In the genomic region with DNA sequence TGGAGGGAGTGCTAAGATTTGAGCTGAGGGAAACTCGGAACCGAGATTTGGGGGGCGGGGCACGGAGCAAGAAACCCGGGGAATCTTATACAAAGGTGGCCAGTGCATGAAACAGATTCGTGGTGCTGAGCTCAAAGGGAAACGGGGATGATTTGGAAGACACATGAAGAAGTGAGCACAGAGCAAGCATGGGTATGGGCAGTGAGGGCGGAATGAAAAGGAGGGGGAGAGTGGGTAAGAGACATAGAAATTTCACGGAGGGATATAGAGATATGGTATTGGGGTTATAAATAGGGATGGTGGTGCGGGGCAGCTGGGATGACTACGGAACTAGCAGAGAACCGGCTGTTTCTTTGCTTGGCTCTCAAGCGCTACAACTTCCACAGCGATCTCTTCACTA, we compare ENCODE assay signal across 8 mouse cellular contexts. TPM values are rescaled to one million over a fixed set of nuclear protein-coding genes. Genes with fewer than 3 reads are reported as not detected.
DNase-seq lines count a peak whose midpoint lies in the region; ATAC-seq lines count a peak whose summit lies in the region.

No protein-coding gene starts in this region.

- H3K27me3 ChIP-seq in forebrain, embryonic 13.5 days = no peaks in the 10 kb centered on the region
- H3K27me3 ChIP-seq in liver, embryonic 12.5 days (replicated peaks) = peaks cover 9% of the 10 kb centered on the region; the same call in 1 of the 2 replicates

- H3K4me3 ChIP-seq in forebrain, embryonic 13.5 days = peak overlapping the region; percentile 50
- peak overlapping the region; percentile 43 for H3K4me3 ChIP-seq in liver, embryonic 12.5 days

- no peaks in the 10 kb centered on the region for H3K9me3 ChIP-seq in forebrain, embryonic 13.5 days (replicated peaks)
- no peaks in the 10 kb centered on the region for H3K9me3 ChIP-seq in liver, embryonic 12.5 days (replicated peaks)

- peak overlapping the region; percentile 58 for H3K4me2 ChIP-seq in forebrain, embryonic 13.5 days
- H3K4me2 ChIP-seq in liver, embryonic 12.5 days = peak overlapping the region; percentile 55

- H3K9ac ChIP-seq in forebrain, embryonic 13.5 days = peak overlapping the region; percentile 61
- no peak overlapping the region for H3K9ac ChIP-seq in liver, embryonic 12.5 days

- ATAC-seq in forebrain, embryonic 13.5 days = peak; percentile 74
- no peak for ATAC-seq in liver, embryonic 12.5 days

- no peaks in the 10 kb centered on the region for H3K36me3 ChIP-seq in forebrain, embryonic 13.5 days (ENCODE audit: poor library complexity, severe bottlenecking)
- no peaks in the 10 kb centered on the region for H3K36me3 ChIP-seq in liver, embryonic 12.5 days

- H3K27ac ChIP-seq in forebrain, embryonic 13.5 days = no peak overlapping the region
- no peak overlapping the region for H3K27ac ChIP-seq in liver, embryonic 12.5 days

- peak; percentile 2 for DNase-seq in layer of hippocampus, adult 9-10 months (ENCODE audit: low spot score)
- no peak for DNase-seq in layer of hippocampus, postnatal 10 days (ENCODE audit: low spot score in 2 of 2)
- DNase-seq in brain, embryonic 18.5 days (ENCODE audit: low read depth, low spot score) = peak; percentile 1
- DNase-seq in telencephalon, adult 2 months (ENCODE audit: low read depth, low spot score) = peak; percentile 6
- DNase-seq in spleen, adult 12 weeks (ENCODE audit: low spot score) = no peak
- no peak for DNase-seq in thymus, postnatal 4 days

- no peaks in the 10 kb centered on the region for H3K4me1 ChIP-seq in forebrain, embryonic 13.5 days
- H3K4me1 ChIP-seq in liver, embryonic 12.5 days = no peaks in the 10 kb centered on the region

- WGBS in forebrain, embryonic 13.5 days = 21% methylated on average over 14 of the region's 14 CpGs
- WGBS in liver, embryonic 12.5 days (ENCODE audit: insufficient replicate concordance) = 12% methylated on average over 14 of the region's 14 CpGs

RNA-seq across cellular contexts. Expression of gene Spin2c, which starts 0.6 kb away (rescaled TPM):
- total RNA-seq in layer of hippocampus, postnatal 10 days (2021) = 1 to 10 TPM; 7.7 to 9.0 TPM
- polyA plus RNA-seq in forebrain, embryonic 13.5 days (2015; fragmentation: Nextera tagmentation; extraction: Ambion mirVana) = 16.2 and 18.7 TPM in 2 replicates
- polyA plus RNA-seq in liver, embryonic 12.5 days (2016; fragmentation: Nextera tagmentation; extraction: Ambion mirVana) = 5.0 and 5.6 TPM in 2 replicates

Comparison
In these comparisons a context has a peak if more than half of its experiments do, and no peak if none do; other contexts are left out.
1. DNase-seq: peak in layer of hippocampus, adult 9-10 months (single experiment), brain, embryonic 18.5 days (single experiment) and telencephalon, adult 2 months (single experiment); none in layer of hippocampus, postnatal 10 days (0 of 2), spleen, adult 12 weeks (single experiment) and thymus, postnatal 4 days (single experiment).